Mouse (Mus musculus) inflammation-experienced regulatory T-cells, adult 16 weeks (primary cell): ENCODE measurements around the gene Srp68. TPM values are rescaled to one million over a fixed set of nuclear protein-coding genes. Genes with fewer than 3 reads are reported as not detected.

Experiments used
- polyA plus RNA-seq: library from polyadenylated mRNA; unstranded; fragments of 100-300 nt; shearing (Covaris generic); gene quantifications from one replicate; pipeline ENCODE4 v1.2.1, GENCODE M21; 2017

Srp68 gene
- polyA plus RNA-seq, result 91.6 TPM

GRCm38 (mm10) chr11:116274045-116274666 is at the start of gene Srp68:
Srp68 (minus strand) TSS chr11:116274217.

DNA sequence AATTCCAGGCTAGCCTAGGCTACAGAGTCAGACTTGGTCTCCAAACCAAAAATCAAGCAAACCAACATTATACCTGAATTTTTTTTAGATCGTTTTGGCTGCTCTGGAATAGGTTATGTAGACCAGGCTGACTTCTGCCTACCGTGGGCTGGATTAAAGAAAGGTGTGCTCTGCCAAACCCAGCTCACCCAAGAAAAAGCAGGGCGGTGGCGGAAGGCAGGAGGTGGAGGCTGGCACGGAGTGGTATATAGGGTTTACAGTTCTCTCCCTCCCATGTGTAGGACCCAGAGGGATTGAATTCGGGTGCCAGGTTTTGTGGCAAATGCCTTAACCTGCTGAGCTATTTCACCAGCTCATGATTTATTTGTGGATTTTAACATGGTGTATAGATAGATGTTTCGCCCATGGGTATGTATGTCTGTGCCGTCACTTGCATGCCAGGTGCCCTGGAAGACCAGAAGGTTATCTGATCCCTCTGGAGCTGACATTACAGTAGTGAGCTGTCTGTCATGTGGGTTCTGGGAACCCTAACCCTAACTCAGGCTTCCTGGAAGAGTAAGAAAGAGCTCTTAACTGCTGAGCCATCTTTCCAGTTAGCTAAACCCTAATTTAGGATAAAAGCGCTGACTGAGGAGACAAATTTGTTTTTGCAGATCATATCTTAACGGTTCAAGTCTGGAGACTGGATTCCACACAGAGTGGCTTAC is 33.2 kb upstream of the Srp68 start, which contains the start of gene Exoc7:
Gene Exoc7 (minus strand): TSS at position 215 of the 707 bp plus-strand sequence.

GRCm38 (mm10) chr11:116280751-116281663 is 7.0 kb upstream of the Srp68 start, which contains the start of gene Galr2:
Galr2 (plus strand) TSS chr11:116280939.

GRCm38 (mm10) chr11:116237742-116238395 is 36.1 kb downstream of the Srp68 start, which contains the start of gene Evpl:
Evpl (minus strand) TSS chr11:116238077.

DNA sequence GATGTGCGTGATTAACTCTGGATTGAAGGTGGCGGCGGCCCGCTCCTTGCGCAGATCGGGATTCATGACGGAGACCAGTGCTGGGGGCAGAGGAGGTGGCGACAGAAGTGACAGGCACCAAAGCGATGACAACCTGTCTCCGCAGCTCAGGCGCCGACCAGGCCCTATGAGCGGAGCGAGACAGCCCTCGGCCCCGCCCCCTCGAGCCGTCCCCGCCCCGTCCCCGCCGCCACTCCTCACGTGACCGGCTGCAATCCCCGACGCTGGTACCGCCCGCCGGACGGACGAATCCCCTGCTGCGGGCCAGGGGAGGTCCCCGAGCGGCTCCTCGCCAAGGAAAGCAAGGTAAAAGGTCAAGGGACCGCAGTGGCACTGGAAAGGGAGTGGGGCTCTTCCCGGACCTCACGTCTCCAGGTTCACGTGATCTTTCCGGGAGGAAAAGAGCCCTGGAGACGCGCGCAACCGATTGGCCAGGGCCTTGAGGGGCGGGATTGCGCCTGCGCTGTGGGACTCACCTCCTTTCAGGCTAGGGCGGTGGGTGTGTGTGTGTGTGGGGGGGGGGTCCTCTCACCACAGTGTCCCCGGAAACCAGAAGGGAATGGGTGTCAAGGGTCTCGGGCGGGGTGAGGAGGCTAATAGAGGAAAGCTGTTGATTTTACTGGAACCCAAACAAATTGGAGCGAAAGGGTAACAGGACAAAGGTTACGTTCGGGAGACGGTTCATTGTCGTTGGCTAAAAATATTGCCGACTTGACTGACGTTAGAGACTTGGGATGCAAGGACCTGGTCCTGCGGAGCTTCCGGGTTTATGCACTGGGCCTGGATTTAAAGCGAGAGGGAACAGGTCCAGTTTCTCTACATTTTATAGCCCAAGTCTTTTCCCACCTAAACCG is 75.1 kb downstream of the Srp68 start, which contains the start of the genes Ten1 and Acox1:
Gene Ten1 (plus strand): TSS at position 217 of the 893 bp plus-strand sequence.
Gene Acox1 (minus strand): TSS at position 407 of the 893 bp plus-strand sequence.

Other genes starting within 250 kb of the Srp68 start
- 1,346 TPM for gene H3f3b, start 246.3 kb downstream of the Srp68 start, polyA plus RNA-seq
- gene Unk, start 243.9 kb downstream of the Srp68 start, polyA plus RNA-seq, result 56.5 TPM
- gene Unc13d, start 196.3 kb downstream of the Srp68 start, polyA plus RNA-seq, result 202 TPM
- 214 TPM for gene Wbp2, start 187.2 kb downstream of the Srp68 start, polyA plus RNA-seq
- 0.32 TPM for gene Trim47, start 147.0 kb downstream of the Srp68 start, polyA plus RNA-seq
- 9.8 TPM for gene Trim65, start 143.1 kb downstream of the Srp68 start, polyA plus RNA-seq
- 91.0 TPM for gene Mrpl38, start 135.3 kb downstream of the Srp68 start, polyA plus RNA-seq
- gene Fbf1, start 106.1 kb downstream of the Srp68 start, polyA plus RNA-seq, result 10.1 TPM
- 62.6 TPM for gene Ten1, start 75.4 kb downstream of the Srp68 start, polyA plus RNA-seq
- 24.7 TPM for gene Acox1, start 75.2 kb downstream of the Srp68 start, polyA plus RNA-seq
- gene Evpl, start 36.1 kb downstream of the Srp68 start, polyA plus RNA-seq, result 0.12 TPM
- not detected for gene Galr2, start 6.7 kb upstream of the Srp68 start, polyA plus RNA-seq
- 102 TPM for gene Exoc7, start 33.0 kb upstream of the Srp68 start, polyA plus RNA-seq
- gene Foxj1, start 61.2 kb upstream of the Srp68 start, polyA plus RNA-seq, result 0.11 TPM
- 1.9 TPM for gene Rnf157, start 138.8 kb upstream of the Srp68 start, polyA plus RNA-seq
- gene Ubald2, start 159.9 kb upstream of the Srp68 start, polyA plus RNA-seq, result 31.8 TPM
- not detected for gene Qrich2, start 192.0 kb upstream of the Srp68 start, polyA plus RNA-seq
- 41.5 TPM for gene Prpsap1, start 220.0 kb upstream of the Srp68 start, polyA plus RNA-seq